Mouse (Mus musculus) lung, adult 2 months (tissue): Measurements from ENCODE around the gene Epdr1. TPM values are rescaled to one million over a fixed set of nuclear protein-coding genes. Genes with fewer than 3 reads are reported as not detected.
A peak's percentile ranks its signal among the peaks of the same experiment; 100 is the strongest.

ENCODE experiments used
- DNase-seq: peaks from one replicate; pipeline ENCODE4 v3.0.0; 2022
- H3K4me1 ChIP-seq: fragments of 200-500 bp; 2 replicates; pipeline ENCODE4 v1.6.1; 2011; ENCODE audit warnings: low read length; ENCODE audit not compliant: control insufficient read depth, insufficient read depth
- H3K4me3 ChIP-seq: fragments of 200-500 bp; replicated peaks from 2 replicates; pipeline ENCODE3; 2011; ENCODE audit warnings: low read depth, mild to moderate bottlenecking, control low read depth, low read length; ENCODE audit errors: extremely low read depth
- CTCF ChIP-seq: fragments of 200-500 bp; IDR thresholded peaks from 2 replicates; pipeline ENCODE4 v1.5.1; 2011; ENCODE audit warnings: mild to moderate bottlenecking, low read length, control low read depth; ENCODE audit not compliant: insufficient read depth
- POLR2A ChIP-seq: fragments of 200-500 bp; IDR thresholded peaks from 2 replicates; pipeline ENCODE4 v1.6.1; 2011; ENCODE audit warnings: low read depth, mild to moderate bottlenecking, control low read depth, low read length, borderline replicate concordance; ENCODE audit errors: extremely low read depth
- WGBS: fragments of 180-500 bp; shearing (Covaris S2); methylation state at CpG from one replicate; pipeline ENCODE4 v1.1.7; 2018; 5-methylcytosine and 5-hydroxymethylcytosine counted together
- polyA plus RNA-seq: library from polyadenylated mRNA; depleted of rRNA; stranded (reverse); fragments of >200 nt; gene quantifications from 2 replicates; pipeline ENCODE4 v1.2.3, GENCODE M21; 2012

Gene Epdr1
- polyA plus RNA-seq, 1 experiment: 21.6 TPM

- Histone ChIP-seq H3K4me1 (no peaks in the 10 kb centered on the region; the same call in 1 of the 2 replicates), H3K4me3 (no peak overlapping the region)
- TF ChIP-seq CTCF: no peak
- TF ChIP-seq POLR2A: no peak
- 66% methylated on average over 1 of the region's 1 CpGs for WGBS
- DNase-seq: no peak
These were observed 6.7 kb upstream of the Epdr1 start for GRCm38 (mm10) chr13:19626473-19626872.

GRCm38 (mm10) chr13:19624632-19625320 is 5.0 kb upstream of the Epdr1 start:
- Histone ChIP-seq H3K4me3 (no peak overlapping the region), H3K4me1 (no peaks in the 10 kb centered on the region; the same call in 1 of the 2 replicates)
- TF ChIP-seq POLR2A (no peak), CTCF (no peak)
- no peak for DNase-seq
- 81% methylated on average over 11 of the region's 11 CpGs for WGBS

GRCm38 (mm10) chr13:19623228-19623905 is 3.6 kb upstream of the Epdr1 start:
- TF ChIP-seq POLR2A (no peak), CTCF (no peak)
- Histone ChIP-seq H3K4me3 (peak overlapping the region; percentile 40), H3K4me1 (peaks cover 4% of the 10 kb centered on the region)
- 23% methylated on average over 30 of the region's 30 CpGs for WGBS
- DNase-seq: no peak

- Histone ChIP-seq H3K4me3 (peak within 1 kb of the TSS; percentile 40), H3K4me1 (peaks cover 4% of the 10 kb centered on the region)
- TF ChIP-seq POLR2A (no peak), CTCF (peak; percentile 27; the same call in 1 of the 2 replicates)
- peak; percentile 19 for DNase-seq
- 5% methylated on average over 25 of the region's 25 CpGs for WGBS
These were observed 3.0 kb upstream of the Epdr1 start, which contains the start of gene Sfrp4 for GRCm38 (mm10) chr13:19622573-19623227. Gene Sfrp4 (plus strand): TSS chr13:19623104.

GRCm38 (mm10) chr13:19618841-19619215 is 899 bp downstream of the Epdr1 start:
- WGBS: 11% methylated on average over 5 of the region's 5 CpGs
- no peak for DNase-seq
- H3K4me3 ChIP-seq: peak overlapping the region; percentile 71
- TF ChIP-seq POLR2A (no peak), CTCF (no peak)
- H3K4me1 ChIP-seq: peaks cover 4% of the 10 kb centered on the region

GRCm38 (mm10) chr13:19618081-19618480 is 1.6 kb downstream of the Epdr1 start:
- H3K4me1 ChIP-seq: peaks cover 4% of the 10 kb centered on the region
- no peak overlapping the region for H3K4me3 ChIP-seq
- TF ChIP-seq POLR2A (no peak), CTCF (no peak)
- 97% methylated on average over 4 of the region's 4 CpGs for WGBS
- no peak for DNase-seq

- 83% methylated on average over 1 of the region's 1 CpGs for WGBS
- TF ChIP-seq CTCF: no peak
- no peak for TF ChIP-seq POLR2A
- no peak overlapping the region for H3K4me3 ChIP-seq
- peaks cover 4% of the 10 kb centered on the region; the same call in 1 of the 2 replicates for H3K4me1 ChIP-seq
- DNase-seq: no peak
These were observed 5.4 kb downstream of the Epdr1 start for GRCm38 (mm10) chr13:19614311-19614710.

GRCm38 (mm10) chr13:19613426-19613825 is 6.3 kb downstream of the Epdr1 start:
- TF ChIP-seq POLR2A: no peak
- TF ChIP-seq CTCF: no peak
- 86% methylated on average over 1 of the region's 1 CpGs for WGBS
- Histone ChIP-seq H3K4me3 (no peak overlapping the region), H3K4me1 (no peaks in the 10 kb centered on the region)
- DNase-seq: no peak

GRCm38 (mm10) chr13:19612963-19613362 is 6.8 kb downstream of the Epdr1 start:
- Histone ChIP-seq H3K4me3 (no peak overlapping the region), H3K4me1 (no peaks in the 10 kb centered on the region)
- WGBS: 89% methylated on average over 3 of the region's 3 CpGs

GRCm38 (mm10) chr13:19612348-19612747 is 7.4 kb downstream of the Epdr1 start:
- H3K4me3 ChIP-seq: no peak overlapping the region
- H3K4me1 ChIP-seq: no peaks in the 10 kb centered on the region
- no peak for DNase-seq
- 90% methylated on average over 1 of the region's 1 CpGs for WGBS
- no peak for TF ChIP-seq POLR2A

More at GRCm38 (mm10) chr13:19612963-19613362, 6.8 kb downstream of the Epdr1 start:
- no peak for TF ChIP-seq CTCF
- no peak for TF ChIP-seq POLR2A
- no peak for DNase-seq
